Mouse (Mus musculus) telencephalon, adult 2 months (tissue): Measurements from ENCODE around the gene Mcoln1.

Experiments used
- DNase-seq: peaks from one replicate; pipeline ENCODE4 v3.0.0-alpha.2; 2011; ENCODE audit warnings: low read depth, low spot score

Mcoln1 gene

DNA sequence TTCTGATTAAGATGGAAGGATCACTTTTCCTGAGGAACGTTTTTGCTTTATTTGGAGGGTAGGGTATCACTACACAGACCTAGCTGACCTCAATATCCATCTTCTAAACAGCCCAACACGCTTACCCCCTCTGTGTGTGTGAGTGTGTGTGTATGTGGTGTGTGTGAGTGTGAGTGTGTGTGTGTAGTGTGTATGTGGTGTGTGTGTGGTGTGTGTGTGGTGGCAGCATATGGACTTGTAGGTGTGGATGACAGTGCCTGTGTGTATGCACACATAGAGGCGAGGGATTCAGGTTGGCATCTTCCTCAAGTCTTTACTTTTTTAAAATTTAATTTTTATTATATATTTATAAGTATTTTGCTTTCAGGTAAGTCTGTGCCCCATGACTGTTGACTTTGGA lies 1.7 kb upstream of the Mcoln1 start:
- DNase-seq, result no peak

DNA sequence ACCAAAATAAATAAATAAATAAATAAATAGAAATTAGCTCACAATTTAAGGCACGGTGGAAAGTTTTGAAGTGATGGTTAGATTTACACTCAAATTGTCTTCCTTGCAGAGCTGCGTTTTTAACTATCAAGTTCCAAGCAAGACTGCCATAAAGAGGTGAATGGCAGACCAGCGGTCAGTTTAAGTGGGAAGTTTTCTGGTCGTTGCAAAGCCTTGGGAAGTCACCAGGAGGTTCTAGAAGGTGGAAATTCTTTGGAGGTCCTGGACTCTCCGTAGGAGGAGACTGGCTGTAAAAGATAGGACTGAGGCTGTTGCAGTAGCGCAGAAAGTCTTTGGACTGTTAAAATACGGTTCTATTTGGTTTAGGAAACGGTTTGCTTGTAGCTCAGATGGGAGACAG lies 506 bp upstream of the Mcoln1 start:
- no peak for DNase-seq

DNA sequence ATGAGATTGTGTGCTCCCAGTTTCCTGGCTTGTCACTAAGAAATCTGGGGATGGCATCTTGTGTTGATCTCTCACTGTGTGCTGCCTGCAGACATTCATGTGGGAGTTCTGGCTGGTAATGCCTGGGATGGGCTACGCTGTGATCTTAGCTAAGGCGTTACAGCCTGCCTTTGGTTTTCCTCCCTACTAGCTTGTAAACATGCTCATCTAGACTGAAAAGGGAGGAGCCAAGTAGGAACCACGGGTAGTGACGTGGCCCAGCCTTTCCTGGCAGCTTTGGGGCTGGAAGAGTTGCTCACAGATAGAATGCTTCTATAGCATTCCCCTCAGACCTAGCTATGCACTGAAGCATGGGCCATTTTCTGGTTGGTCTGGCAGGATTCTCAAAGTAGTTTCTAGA lies 2.0 kb downstream of the Mcoln1 start:
- DNase-seq, result no peak

DNA sequence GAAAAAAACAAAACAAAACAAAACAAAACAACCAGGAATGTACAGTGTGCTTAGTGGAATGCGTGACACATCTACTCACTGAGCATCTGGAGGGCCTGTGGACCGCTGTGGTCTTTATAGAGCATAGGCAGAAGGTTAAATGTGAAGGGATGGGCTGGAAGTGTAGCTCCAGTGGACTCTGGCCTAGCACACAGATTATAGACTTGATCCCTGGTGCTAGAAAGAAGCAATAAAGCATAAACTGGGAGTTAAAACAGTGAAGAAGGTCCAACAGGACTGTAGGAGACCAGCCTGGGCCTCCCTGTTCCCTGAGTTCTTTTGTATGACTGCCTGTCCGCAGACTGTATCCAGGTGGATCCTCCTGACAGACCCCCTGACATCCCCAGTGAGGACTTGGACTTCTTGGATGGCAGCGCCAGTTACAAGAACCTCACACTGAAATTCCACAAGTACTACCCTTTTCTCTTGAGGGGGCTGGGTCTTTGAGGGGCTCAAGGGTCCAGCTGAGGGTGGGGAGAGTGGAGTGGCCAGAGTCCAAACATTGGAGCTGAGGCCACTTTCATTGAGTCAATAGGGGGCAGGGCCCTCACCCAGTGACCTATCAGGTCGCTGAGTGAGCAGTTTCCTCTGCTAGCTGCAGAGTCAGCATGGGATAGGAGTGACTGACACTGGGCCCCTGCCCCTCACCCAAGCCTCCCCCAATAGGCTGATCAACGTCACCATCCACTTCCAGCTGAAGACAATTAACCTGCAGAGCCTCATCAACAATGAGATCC lies 7.9 kb downstream of the Mcoln1 start:
- DNase-seq, result no peak

DNA sequence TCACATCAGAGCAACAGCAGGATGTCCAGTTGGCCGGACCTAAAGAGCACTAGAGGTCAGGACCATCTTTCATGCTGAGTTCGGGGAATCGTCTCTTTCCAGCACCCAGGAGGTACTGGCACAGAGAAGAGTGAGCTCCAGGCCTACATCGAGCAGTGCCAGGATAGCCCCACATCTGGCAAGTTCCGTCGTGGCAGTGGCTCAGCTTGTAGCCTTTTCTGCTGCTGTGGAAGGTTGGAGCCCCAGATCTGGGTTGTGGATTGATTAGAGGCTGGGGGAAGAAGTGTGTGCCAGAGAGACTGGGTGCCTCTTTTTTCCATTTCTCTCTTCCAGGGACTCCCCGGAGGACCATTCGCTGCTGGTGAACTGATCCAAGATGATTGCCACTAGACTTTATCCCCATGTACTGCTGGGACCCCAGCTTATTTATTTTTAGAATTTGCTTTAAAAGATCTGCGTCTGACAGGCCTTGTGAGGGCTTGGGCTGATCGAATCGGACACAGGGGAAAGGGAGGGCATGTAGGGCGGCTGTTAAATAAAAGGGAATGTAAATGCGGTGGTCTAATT lies 14.5 kb downstream of the Mcoln1 start:
- DNase-seq, result no peak

DNA sequence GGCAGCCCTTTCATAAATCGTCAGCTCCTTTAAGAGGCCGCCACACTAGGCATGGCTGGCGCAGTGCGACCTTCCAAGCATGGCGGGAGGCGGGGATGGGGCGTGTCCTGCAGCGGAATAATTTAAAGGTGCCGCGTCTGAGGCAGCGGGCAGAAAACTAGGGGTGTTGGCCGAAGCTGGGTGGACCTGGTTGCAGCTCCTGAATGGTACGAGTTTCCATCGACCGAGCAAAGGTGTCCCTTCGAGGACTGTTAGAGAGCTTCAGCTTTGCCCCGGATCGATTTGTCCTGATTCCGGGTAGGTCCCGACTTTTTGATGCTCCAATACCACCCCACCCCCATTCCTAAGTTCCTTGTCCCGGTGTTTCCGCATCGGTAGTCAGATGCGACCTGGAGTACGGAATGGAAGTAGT lies 15.0 kb downstream of the Mcoln1 start, which contains the start of gene Pnpla6:
Pnpla6 (plus strand) TSS at position 125 of the 412 bp plus-strand sequence.
- peak; percentile 72 for DNase-seq

DNA sequence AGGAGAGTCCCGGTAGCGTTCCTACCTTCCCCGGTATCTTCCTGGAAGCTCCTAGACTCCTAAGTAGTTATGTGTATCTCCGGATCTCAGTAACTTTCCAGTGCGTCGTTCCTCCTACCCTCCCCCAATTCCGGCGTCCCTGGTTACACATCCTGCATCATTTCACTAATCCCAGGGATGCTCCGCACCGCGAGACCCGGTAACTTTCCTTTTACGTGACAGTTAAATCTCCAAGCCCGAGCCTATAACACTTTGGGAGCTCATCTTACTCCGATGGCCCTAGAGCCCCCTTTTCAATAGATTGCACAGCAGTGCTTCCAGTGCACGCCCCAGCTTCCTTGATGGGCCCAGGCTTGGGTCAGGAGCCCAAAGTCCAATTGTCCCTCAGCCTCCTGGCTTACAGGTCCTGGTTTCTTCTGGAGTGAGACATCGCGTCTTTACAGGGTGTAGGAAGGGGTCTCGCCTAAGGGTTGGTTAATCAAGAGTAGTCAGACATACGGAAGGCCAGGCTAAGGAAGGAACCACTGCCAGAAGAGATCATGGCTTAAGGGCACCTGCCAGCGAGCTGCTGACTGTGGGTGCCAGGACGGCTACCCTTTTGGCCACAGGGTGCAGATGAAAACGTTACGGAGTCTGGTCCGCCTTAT lies 15.6 kb downstream of the Mcoln1 start:
- DNase-seq, result no peak

DNA sequence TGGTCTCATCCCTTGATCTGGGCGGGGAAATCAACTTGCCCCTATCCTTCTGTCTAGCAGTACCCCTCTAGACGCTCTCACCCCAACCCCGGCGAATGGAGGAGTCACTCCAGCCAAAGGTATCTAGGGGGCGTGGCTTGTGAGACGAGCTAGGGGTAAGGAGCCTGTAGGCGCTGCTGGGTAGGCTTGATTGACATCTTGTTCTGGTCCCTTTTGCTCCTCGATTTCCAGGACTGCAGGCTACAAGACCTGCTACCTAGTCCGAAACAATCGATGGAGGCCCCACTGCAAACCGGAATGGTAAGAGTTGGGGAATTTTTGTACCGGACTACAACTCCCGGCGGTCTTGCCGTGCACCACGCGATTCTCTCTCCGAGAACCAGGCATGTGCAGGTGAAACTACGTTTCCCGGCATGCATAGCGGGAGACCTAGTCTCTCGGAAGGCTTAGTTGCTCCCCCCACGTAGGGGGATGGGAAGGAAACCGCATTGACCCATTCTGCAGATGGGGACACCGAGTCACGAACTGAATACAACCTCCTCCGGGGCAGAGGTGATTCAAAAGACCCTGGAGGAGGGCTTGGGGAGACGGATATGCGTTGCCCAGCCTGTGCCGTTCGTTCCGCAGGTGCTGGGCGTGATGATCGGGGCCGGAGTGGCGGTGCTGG lies 16.3 kb downstream of the Mcoln1 start:
- DNase-seq, result peak; percentile 96

DNA sequence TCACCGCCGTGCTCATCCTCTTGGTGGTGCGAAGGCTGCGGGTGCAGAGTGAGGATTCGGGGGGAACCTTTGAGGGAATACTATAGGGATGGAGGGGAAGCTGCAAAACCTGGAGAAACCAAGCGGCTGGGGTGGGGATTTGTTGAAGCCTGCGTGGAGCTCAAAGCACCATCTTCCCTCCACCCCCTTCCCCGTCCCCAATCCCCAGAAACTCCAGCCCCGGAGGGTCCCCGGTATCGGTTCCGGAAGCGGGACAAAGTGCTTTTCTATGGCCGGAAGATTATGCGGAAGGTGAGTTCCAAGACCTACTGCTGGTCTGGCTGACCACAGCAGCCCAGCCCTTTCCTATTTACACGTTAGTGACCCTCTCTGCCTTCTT lies 16.8 kb downstream of the Mcoln1 start:
- no peak for DNase-seq

DNA sequence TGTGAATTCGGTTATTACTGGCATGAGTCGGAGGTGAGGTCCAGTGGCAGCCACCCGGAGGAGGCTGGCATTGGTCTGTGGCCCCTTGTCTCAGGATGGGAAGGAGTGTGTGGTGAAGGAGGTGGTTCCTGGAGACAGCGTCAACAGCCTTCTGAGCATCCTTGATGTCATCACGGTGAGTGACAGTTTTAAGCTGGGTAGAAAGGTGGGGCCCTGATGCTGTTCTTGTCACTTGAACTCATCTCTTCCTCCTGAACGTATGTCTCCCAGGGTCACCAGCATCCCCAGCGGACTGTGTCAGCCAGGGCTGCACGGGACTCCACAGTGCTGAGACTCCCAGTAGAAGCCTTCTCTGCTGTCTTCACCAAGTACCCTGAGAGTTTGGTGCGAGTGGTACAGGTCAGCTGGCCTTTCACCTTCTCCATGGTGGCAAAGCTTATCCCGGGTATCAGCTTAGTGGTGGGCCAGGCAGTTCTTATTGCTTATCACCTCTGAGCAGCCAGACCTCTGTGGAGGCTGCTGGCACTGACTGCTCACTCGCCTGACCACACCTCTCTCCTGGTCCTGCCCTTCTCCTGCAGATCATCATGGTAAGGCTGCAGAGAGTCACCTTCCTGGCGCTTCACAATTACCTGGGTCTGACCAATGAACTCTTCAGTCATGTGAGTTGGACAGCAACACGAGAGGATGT lies 21.9 kb downstream of the Mcoln1 start:
- DNase-seq, result no peak

DNA sequence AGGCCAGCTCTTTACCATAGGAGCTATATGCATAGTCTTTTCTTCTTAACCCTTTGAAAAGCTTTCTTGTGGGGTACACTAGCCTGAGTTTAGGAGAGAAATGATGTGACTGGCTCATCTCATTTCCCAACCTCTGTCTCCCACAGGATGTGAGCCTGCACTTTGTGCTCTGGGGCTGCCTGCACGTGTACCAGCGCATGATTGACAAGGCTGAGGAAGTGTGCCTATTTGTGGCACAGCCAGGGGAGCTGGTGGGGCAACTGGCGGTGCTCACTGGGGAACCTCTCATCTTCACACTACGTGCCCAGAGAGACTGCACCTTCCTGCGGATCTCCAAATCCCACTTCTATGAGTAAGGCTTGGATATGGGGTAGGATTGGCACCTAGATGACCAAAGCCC lies 30.6 kb downstream of the Mcoln1 start:
- no peak for DNase-seq

DNA sequence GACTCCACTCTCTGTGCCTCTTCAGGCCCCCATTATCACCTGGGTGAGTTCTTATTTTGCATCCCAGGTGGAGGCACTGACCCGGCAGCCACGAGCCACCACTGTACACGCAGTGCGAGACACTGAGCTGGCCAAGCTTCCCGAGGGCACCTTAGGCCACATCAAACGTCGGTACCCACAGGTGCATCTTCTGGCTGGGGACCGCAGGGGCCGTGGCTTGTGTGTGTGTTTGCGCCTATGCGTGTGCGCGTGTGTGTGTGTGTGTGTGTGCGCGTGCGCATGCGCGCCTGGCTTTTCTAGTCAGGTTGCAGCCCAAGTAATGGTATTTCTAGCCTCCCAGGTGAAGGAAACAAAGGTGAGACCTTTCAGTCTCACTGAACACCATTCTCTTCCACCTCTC lies 31.7 kb downstream of the Mcoln1 start:
- no peak for DNase-seq

DNA sequence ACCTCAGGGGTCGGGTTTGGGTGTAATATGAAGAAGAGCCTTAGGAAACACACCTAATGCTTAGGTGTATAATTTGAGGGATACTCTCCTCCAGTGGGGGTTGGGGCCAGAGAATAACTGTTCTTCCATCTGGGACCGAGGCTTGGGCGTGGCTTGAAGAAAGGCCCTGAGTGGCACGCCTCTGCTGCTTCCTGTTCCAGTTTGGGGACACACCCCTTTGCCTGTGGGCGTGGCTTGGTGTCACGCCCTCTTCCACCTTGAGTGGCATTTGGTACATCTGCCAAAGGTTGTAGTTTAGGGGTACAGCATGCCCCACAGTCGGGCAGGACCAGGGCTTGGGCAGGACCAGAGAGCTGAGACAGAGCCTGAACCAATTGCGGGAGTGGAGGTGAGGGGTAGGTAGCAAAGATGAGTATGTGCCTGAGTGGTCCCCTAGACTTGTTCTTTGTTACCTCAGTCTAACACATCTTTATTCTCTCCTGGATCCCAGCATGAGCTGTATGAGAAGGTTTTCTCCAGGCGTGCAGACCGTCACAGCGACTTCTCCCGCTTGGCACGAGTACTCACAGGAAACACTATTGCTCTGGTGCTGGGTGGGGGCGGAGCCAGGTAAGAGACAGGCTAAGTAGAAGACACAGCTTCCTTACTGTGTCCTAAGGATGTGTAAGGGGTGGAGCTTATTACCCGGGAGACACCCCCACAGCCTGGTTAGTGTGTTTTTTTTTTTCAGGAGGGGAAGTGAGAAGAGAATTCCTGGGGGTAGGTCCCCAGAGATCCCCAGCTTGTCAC lies 36.0 kb downstream of the Mcoln1 start:
- DNase-seq, result no peak

DNA sequence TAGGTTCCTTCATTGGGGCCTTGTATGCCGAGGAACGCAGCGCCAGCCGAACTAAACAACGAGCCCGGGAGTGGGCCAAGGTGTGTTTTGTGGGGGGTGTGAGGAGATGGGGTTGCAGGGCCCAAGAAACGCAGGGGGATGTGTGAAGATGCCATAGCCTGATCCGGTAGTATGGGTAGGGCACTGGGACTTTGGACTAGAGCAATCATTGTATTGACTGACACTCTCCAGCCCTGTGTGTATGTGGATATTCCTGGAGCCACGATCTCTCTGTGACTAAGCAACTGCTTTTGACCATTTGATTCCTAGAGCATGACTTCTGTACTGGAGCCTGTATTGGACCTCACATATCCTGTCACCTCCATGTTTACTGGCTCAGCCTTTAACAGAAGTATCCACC lies 36.7 kb downstream of the Mcoln1 start:
- no peak for DNase-seq

DNA sequence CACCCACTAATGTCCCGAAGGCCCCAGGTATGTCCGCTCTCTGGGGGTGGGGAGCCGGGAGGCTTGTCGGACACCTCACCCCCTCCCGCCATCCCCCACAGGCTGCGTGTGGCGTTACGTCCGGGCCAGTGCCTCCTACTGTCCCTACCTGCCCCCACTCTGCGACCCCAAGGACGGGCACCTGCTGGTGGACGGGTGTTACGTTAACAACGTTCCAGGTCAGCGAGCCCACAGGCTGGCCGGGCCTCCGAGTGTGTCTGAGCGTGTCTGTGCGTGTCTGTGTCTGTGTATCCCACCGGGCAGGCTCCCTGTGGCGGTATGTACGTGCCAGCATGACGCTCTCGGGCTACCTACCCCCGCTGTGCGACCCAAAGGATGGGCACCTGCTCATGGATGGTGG lies 37.4 kb downstream of the Mcoln1 start:
- no peak for DNase-seq

DNA sequence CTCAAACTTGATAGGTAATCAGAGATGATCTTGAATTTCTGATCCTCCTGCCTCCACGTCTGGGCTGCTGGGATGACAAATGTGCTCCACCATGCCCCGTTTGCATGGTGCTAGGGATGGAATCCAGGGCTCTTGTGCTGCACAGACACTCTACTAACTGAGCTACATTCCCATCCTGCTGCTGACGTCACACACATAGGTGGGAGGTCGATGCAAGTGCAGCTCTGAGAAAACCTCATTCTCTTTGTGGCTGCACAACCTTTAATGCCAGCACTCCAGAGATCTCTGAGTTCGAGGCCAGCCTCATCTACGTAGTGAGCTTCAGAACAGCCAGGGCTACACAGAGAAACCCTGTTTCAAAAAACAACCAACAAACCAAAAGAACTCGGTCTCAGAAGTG lies 38.9 kb downstream of the Mcoln1 start:
- no peak for DNase-seq

DNA sequence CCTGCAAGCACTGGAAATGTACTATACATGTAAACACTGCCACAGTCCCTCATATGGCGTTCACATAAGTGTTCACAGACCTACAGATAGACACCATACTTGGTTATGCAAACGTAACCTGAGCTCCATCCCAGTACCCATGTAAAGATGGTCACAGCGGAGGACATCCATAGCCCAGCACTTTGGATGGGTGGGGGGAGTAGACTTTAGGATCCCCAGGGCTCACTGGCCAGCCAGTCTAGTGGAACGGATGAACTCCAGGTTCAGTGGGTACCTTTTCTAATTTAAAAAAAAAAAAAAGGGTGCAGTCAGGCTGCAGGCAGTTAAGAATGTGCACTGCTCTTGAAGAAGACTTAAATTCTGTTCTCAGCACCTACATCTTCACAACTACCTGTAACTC lies 39.8 kb downstream of the Mcoln1 start:
- DNase-seq, result no peak

DNA sequence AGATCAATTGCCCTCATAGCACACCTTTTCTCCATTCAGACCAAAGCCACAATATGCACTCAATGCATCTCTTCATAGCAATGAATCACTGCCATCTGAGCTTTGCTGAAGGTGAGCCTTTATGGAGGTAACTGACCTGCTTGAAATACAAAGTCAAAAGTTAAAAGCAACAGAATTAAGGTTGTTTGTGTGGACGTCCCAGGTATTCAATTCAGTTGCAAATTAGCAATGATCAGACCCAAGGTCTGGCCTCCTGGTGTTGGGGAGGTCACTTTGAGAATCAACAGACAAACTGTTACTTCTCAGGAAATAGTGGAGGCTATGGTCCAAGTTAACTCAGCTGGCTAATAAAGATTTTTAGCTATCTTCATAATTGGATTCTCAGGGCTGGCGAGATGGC lies 46.3 kb downstream of the Mcoln1 start:
- no peak for DNase-seq

DNA sequence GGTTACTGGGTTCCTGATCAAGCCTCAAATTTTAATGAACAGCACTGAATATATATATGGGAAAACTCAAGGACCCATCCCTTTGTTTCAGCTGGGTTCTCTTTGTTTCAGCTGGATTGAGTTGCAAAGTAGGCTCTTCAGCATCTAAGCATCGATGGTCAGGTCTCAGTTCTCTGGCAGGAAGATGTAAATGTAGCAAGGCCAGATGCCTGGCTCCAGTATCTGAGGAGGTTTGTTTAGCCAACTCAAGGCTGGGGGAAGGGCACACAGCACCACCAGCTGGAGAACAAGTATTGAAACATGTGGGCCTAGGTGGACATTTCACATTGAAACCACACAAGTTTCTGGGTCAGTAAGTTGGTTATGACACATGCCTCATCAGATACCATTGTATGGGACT lies 52.0 kb downstream of the Mcoln1 start:
- DNase-seq, result no peak

DNA sequence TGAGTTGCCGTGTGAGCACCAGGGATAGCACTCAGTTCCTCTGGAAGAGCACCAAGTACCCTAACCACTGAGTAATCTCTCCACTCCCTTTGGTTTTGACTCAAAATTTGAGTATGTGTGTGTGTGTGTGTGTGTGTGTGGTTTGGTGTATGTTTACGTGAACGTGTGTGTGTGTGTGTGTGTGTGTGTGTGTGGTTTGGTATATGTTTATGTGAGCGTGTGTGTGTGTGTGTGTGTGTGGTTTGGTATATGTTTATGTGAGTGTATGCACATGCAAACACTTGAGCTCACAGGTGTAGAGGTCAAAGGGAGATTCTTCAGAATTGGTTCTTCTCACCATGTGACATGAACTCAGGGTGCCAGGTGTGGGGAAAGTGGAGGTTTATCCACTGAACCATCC lies 55.9 kb downstream of the Mcoln1 start:
- no peak for DNase-seq
